Mouse (Mus musculus) brown adipose tissue, adult 24 weeks (tissue): ENCODE results near the gene Rnf222. TPM values are rescaled to one million over a fixed set of nuclear protein-coding genes. Genes with fewer than 3 reads are reported as not detected.

Experiments
- H3K27ac ChIP-seq: fragments of 200-500 bp; replicated peaks from 2 replicates; pipeline ENCODE4 v1.5.1; 2012; ENCODE audit warnings: low read depth, mild to moderate bottlenecking, low read length
- H3K4me1 ChIP-seq: fragments of 200-500 bp; 2 replicates; pipeline ENCODE4 v1.6.1; 2012; ENCODE audit warnings: low read length, mixed read lengths; ENCODE audit not compliant: control insufficient read depth, insufficient read depth, insufficient read length
- H3K4me3 ChIP-seq: fragments of 200-500 bp; 2 replicates; pipeline ENCODE4 v1.5.1; 2012; ENCODE audit warnings: low read depth, mild to moderate bottlenecking, low read length, moderate library complexity; ENCODE audit not compliant: insufficient read depth
- polyA plus RNA-seq: library from polyadenylated mRNA; stranded (reverse); fragments of >200 nt; gene quantifications from 2 replicates; pipeline ENCODE4 v1.2.4, GENCODE M21; 2012; ENCODE audit not compliant: missing spikeins, insufficient read depth, insufficient read length

The Rnf222 gene
- polyA plus RNA-seq, 1 experiment = not detected

GRCm38 (mm10) chr11:68871748-68872147 lies 16.6 kb upstream of the Rnf222 start, which contains the start of gene Ndel1:
Gene Ndel1, minus strand, starts transcription at chr11:68871858.
- Histone ChIP-seq H3K4me1 (peaks cover 19% of the 10 kb centered on the region), H3K4me3 (peak within 1 kb of the TSS; percentile 34), H3K27ac (peak within 1 kb of the TSS; percentile 92)

- Histone ChIP-seq H3K4me1 (peaks cover 9% of the 10 kb centered on the region), H3K4me3 (no peak overlapping the region), H3K27ac (0 out of 2 replicates have a peak overlapping the region, but pooled peaks have one; percentile 46)
Measured at GRCm38 (mm10) chr11:68874841-68875240, 13.5 kb upstream of the Rnf222 start.

GRCm38 (mm10) chr11:68878811-68879210 lies 9.5 kb upstream of the Rnf222 start:
- Histone ChIP-seq H3K4me3 (no peak overlapping the region), H3K4me1 (no peaks in the 10 kb centered on the region), H3K27ac (no peak overlapping the region)

- H3K27ac ChIP-seq = no peak overlapping the region
- no peak overlapping the region for H3K4me3 ChIP-seq
Measured at GRCm38 (mm10) chr11:68882107-68882506, 6.2 kb upstream of the Rnf222 start.

GRCm38 (mm10) chr11:68883843-68884242 lies 4.5 kb upstream of the Rnf222 start:
- Histone ChIP-seq H3K27ac (no peak overlapping the region), H3K4me3 (no peak overlapping the region), H3K4me1 (no peaks in the 10 kb centered on the region)

More at GRCm38 (mm10) chr11:68882107-68882506, 6.2 kb upstream of the Rnf222 start:
- H3K4me1 ChIP-seq = no peaks in the 10 kb centered on the region

GRCm38 (mm10) chr11:68884368-68884767 lies 4.0 kb upstream of the Rnf222 start:
- H3K27ac ChIP-seq = no peak overlapping the region
- no peaks in the 10 kb centered on the region for H3K4me1 ChIP-seq
- no peak overlapping the region for H3K4me3 ChIP-seq

- no peaks in the 10 kb centered on the region for H3K4me1 ChIP-seq
- H3K27ac ChIP-seq = no peak overlapping the region
- H3K4me3 ChIP-seq = no peak overlapping the region
Measured at GRCm38 (mm10) chr11:68886091-68886490, 2.3 kb upstream of the Rnf222 start.

- Histone ChIP-seq H3K4me1 (no peaks in the 10 kb centered on the region), H3K4me3 (no peak overlapping the region), H3K27ac (no peak overlapping the region)
Measured at GRCm38 (mm10) chr11:68888653-68889052, 300 bp downstream of the Rnf222 start.

- Histone ChIP-seq H3K4me3 (no peak overlapping the region), H3K27ac (no peak overlapping the region), H3K4me1 (no peaks in the 10 kb centered on the region)
Measured at GRCm38 (mm10) chr11:68890625-68891024, 2.3 kb downstream of the Rnf222 start.

- H3K27ac ChIP-seq = no peak overlapping the region
Measured at GRCm38 (mm10) chr11:68891823-68892222, 3.5 kb downstream of the Rnf222 start.

GRCm38 (mm10) chr11:68892233-68892832 lies 4.0 kb downstream of the Rnf222 start:
- no peak overlapping the region for H3K4me3 ChIP-seq
- H3K4me1 ChIP-seq = no peaks in the 10 kb centered on the region

More at GRCm38 (mm10) chr11:68891823-68892222, 3.5 kb downstream of the Rnf222 start:
- Histone ChIP-seq H3K4me1 (no peaks in the 10 kb centered on the region), H3K4me3 (no peak overlapping the region)

GRCm38 (mm10) chr11:68893911-68894464 lies 5.6 kb downstream of the Rnf222 start:
- Histone ChIP-seq H3K27ac (no peak overlapping the region), H3K4me3 (no peak overlapping the region), H3K4me1 (no peaks in the 10 kb centered on the region)

More at GRCm38 (mm10) chr11:68892233-68892832, 4.0 kb downstream of the Rnf222 start:
- no peak overlapping the region for H3K27ac ChIP-seq

GRCm38 (mm10) chr11:68896247-68896646 lies 7.9 kb downstream of the Rnf222 start:
- no peak overlapping the region for H3K27ac ChIP-seq
- no peak overlapping the region for H3K4me3 ChIP-seq
- H3K4me1 ChIP-seq = no peaks in the 10 kb centered on the region

GRCm38 (mm10) chr11:68897120-68897519 lies 8.8 kb downstream of the Rnf222 start:
- Histone ChIP-seq H3K4me1 (no peaks in the 10 kb centered on the region), H3K27ac (no peak overlapping the region), H3K4me3 (no peak overlapping the region)

GRCm38 (mm10) chr11:68897838-68898237 lies 9.5 kb downstream of the Rnf222 start:
- Histone ChIP-seq H3K4me3 (no peak overlapping the region), H3K27ac (no peak overlapping the region), H3K4me1 (no peaks in the 10 kb centered on the region)

- Histone ChIP-seq H3K4me1 (no peaks in the 10 kb centered on the region), H3K27ac (no peak overlapping the region)
Measured at GRCm38 (mm10) chr11:68898790-68899189, 10.4 kb downstream of the Rnf222 start.

More at GRCm38 (mm10) chr11:68898790-68899189, 10.4 kb downstream of the Rnf222 start:
- H3K4me3 ChIP-seq = no peak overlapping the region
